Mouse (Mus musculus) spleen, adult 2 months (tissue): ENCODE results near the gene Pheta1. TPM values are rescaled to one million over a fixed set of nuclear protein-coding genes. Genes with fewer than 3 reads are reported as not detected.

Source experiments
- DNase-seq, 2 experiments: peaks; one replicate each; pipeline versions ENCODE4 v3.0.0 to v3.0.0-alpha.2; 2012 to 2021; ENCODE audit warnings: low spot score in 2 of 2, low read depth in 1 of 2
- H3K27ac ChIP-seq: fragments of 200-500 bp; 2 replicates; pipeline ENCODE4 v1.5.1; 2012; ENCODE audit warnings: low read length, inconsistent platforms; ENCODE audit not compliant: insufficient read depth
- H3K27me3 ChIP-seq: fragments of 200-500 bp; 2 replicates; pipeline ENCODE4 v1.6.1; 2012; ENCODE audit warnings: mild to moderate bottlenecking, moderate library complexity, low read length, inconsistent platforms; ENCODE audit not compliant: control insufficient read depth, insufficient read depth
- H3K36me3 ChIP-seq: fragments of 200-500 bp; 2 replicates; pipeline ENCODE4 v1.6.1; 2012; ENCODE audit warnings: mild to moderate bottlenecking, low read length, inconsistent platforms; ENCODE audit not compliant: control insufficient read depth, insufficient read depth
- H3K4me1 ChIP-seq: fragments of 200-500 bp; 2 replicates; pipeline ENCODE4 v1.6.1; 2011; ENCODE audit warnings: inconsistent platforms; ENCODE audit not compliant: control insufficient read depth, insufficient read depth, insufficient read length
- H3K4me3 ChIP-seq: fragments of 200-500 bp; 2 replicates; pipeline ENCODE4 v1.5.1; 2011; ENCODE audit warnings: mild to moderate bottlenecking, inconsistent platforms; ENCODE audit not compliant: insufficient read depth, insufficient read length; ENCODE audit errors: extremely low read depth
- CTCF ChIP-seq: fragments of 200-500 bp; IDR thresholded peaks from 2 replicates; pipeline ENCODE4 v1.5.1; 2011; ENCODE audit warnings: mild to moderate bottlenecking, inconsistent platforms; ENCODE audit not compliant: insufficient read depth, insufficient read length, insufficient replicate concordance; ENCODE audit errors: extremely low read depth
- POLR2A ChIP-seq: fragments of 200-500 bp; IDR thresholded peaks from 2 replicates; pipeline ENCODE4 v1.6.1; 2011; ENCODE audit warnings: low read depth, low read length, inconsistent platforms
- WGBS: fragments of 180-500 bp; shearing (Covaris S2); methylation state at CpG from one replicate; pipeline ENCODE4 v1.1.7; 2018; 5-methylcytosine and 5-hydroxymethylcytosine counted together
- polyA plus RNA-seq: library from polyadenylated mRNA; depleted of rRNA; stranded (reverse); fragments of >200 nt; gene quantifications from 2 replicates; pipeline ENCODE4 v1.2.3, GENCODE M21; 2012

Gene Pheta1
- polyA plus RNA-seq, 1 experiment, result 5.1 TPM

GRCm38 (mm10) chr5:121812526-121813243 is 36.1 kb upstream of the Pheta1 start:
- no peaks in the 10 kb centered on the region for H3K27me3 ChIP-seq
- peaks cover 14% of the 10 kb centered on the region; the same call in 1 of the 2 replicates for H3K4me1 ChIP-seq
- no peak for DNase-seq
- WGBS, result 48% methylated on average over 7 of the region's 7 CpGs
- peak overlapping the region; percentile 42 for H3K27ac ChIP-seq
- H3K36me3 ChIP-seq, result peaks cover 24% of the 10 kb centered on the region
- H3K4me3 ChIP-seq, result no peak overlapping the region
- TF ChIP-seq CTCF, result no peak
- no peak for TF ChIP-seq POLR2A

GRCm38 (mm10) chr5:121813744-121814143 is 35.0 kb upstream of the Pheta1 start:
- H3K36me3 ChIP-seq, result peaks cover 34% of the 10 kb centered on the region
- TF ChIP-seq CTCF (no peak), POLR2A (no peak)
- WGBS, result 94% methylated on average over 10 of the region's 10 CpGs
- H3K27me3 ChIP-seq, result no peaks in the 10 kb centered on the region
- H3K4me1 ChIP-seq, result peaks cover 14% of the 10 kb centered on the region; the same call in 1 of the 2 replicates
- H3K4me3 ChIP-seq, result no peak overlapping the region
- no peak overlapping the region for H3K27ac ChIP-seq
- DNase-seq, result no peak

- no peaks in the 10 kb centered on the region for H3K27me3 ChIP-seq
- DNase-seq, result peak in 1 of 2 experiments; percentile 67
- H3K27ac ChIP-seq, result no peak overlapping the region
- H3K4me3 ChIP-seq, result no peak overlapping the region
- H3K36me3 ChIP-seq, result peaks cover 41% of the 10 kb centered on the region
- 65% methylated on average over 3 of the region's 3 CpGs for WGBS
- H3K4me1 ChIP-seq, result peaks cover 18% of the 10 kb centered on the region; the same call in 1 of the 2 replicates
- TF ChIP-seq CTCF (peak; percentile 45; the same call in 1 of the 2 replicates), POLR2A (no peak)
Observed at GRCm38 (mm10) chr5:121815067-121815466, 33.7 kb upstream of the Pheta1 start.

GRCm38 (mm10) chr5:121815867-121816380 is 32.9 kb upstream of the Pheta1 start:
- 89% methylated on average over 8 of the region's 8 CpGs for WGBS
- no peak overlapping the region for H3K4me3 ChIP-seq
- TF ChIP-seq CTCF, result no peak
- DNase-seq, result no peak
- peaks cover 45% of the 10 kb centered on the region for H3K36me3 ChIP-seq
- H3K27me3 ChIP-seq, result no peaks in the 10 kb centered on the region
- peaks cover 21% of the 10 kb centered on the region; the same call in 1 of the 2 replicates for H3K4me1 ChIP-seq
- H3K27ac ChIP-seq, result no peak overlapping the region

GRCm38 (mm10) chr5:121816611-121817010 is 32.2 kb upstream of the Pheta1 start:
- Histone ChIP-seq H3K4me3 (no peak overlapping the region), H3K27me3 (no peaks in the 10 kb centered on the region), H3K27ac (no peak overlapping the region), H3K36me3 (peaks cover 48% of the 10 kb centered on the region), H3K4me1 (peaks cover 16% of the 10 kb centered on the region; the same call in 1 of the 2 replicates)
- no peak for TF ChIP-seq CTCF
- no peak for TF ChIP-seq POLR2A
- 91% methylated on average over 2 of the region's 2 CpGs for WGBS
- no peak for DNase-seq

- no peak for DNase-seq
Observed at GRCm38 (mm10) chr5:121817551-121817950, 31.2 kb upstream of the Pheta1 start.

GRCm38 (mm10) chr5:121818401-121818800 is 30.4 kb upstream of the Pheta1 start:
- TF ChIP-seq POLR2A (no peak), CTCF (no peak)
- Histone ChIP-seq H3K4me3 (no peak overlapping the region), H3K27me3 (no peaks in the 10 kb centered on the region), H3K27ac (no peak overlapping the region), H3K4me1 (peaks cover 11% of the 10 kb centered on the region; the same call in 1 of the 2 replicates), H3K36me3 (peaks cover 54% of the 10 kb centered on the region)
- DNase-seq, result no peak
- 94% methylated on average over 7 of the region's 7 CpGs for WGBS

More at GRCm38 (mm10) chr5:121817551-121817950, 31.2 kb upstream of the Pheta1 start:
- Histone ChIP-seq H3K4me3 (no peak overlapping the region), H3K36me3 (peaks cover 51% of the 10 kb centered on the region), H3K4me1 (peaks cover 8% of the 10 kb centered on the region; the same call in 1 of the 2 replicates), H3K27ac (no peak overlapping the region), H3K27me3 (no peaks in the 10 kb centered on the region)
- no peak for TF ChIP-seq CTCF
- TF ChIP-seq POLR2A, result no peak
- 90% methylated on average over 9 of the region's 9 CpGs for whole genome bisulfite sequencing
